Mouse (Mus musculus) gastrocnemius, adult 2 months (tissue): ENCODE measurements around the gene Aldh1l1. TPM values are rescaled to one million over a fixed set of nuclear protein-coding genes. Genes with fewer than 3 reads are reported as not detected.

Source experiments
- DNase-seq: peaks from one replicate; pipeline ENCODE4 v3.0.0; 2022
- H3K27ac ChIP-seq: fragments of 200-600 bp; 2 replicates; pipeline ENCODE4 v1.8.1; 2022; ENCODE audit warnings: mild to moderate bottlenecking
- H3K4me3 ChIP-seq: fragments of 200-600 bp; 2 replicates; pipeline ENCODE4 v1.8.1; 2022; ENCODE audit warnings: mild to moderate bottlenecking, moderate library complexity
- CTCF ChIP-seq: fragments of 200-600 bp; IDR thresholded peaks from 2 replicates; pipeline ENCODE4 v1.8.1; 2022; ENCODE audit warnings: antibody characterized with exemption, mild to moderate bottlenecking, moderate library complexity
- intact Hi-C: fragments of 180-260 bp; cut with DNase I; formaldehyde crosslinking; loops from one replicate; pipeline ENCODE4 v1.15.1; 2025
- long read RNA-seq, 2 experiments: library from polyadenylated mRNA; stranded (forward); transcript quantifications; one replicate each; pipeline ENCODE4 v2.0.0; 2021
- total RNA-seq, 2 experiments: library from RNA; stranded (reverse); gene quantifications; 2 replicates each; pipeline ENCODE4 v1.2.3; 2021

The Aldh1l1 gene
- 1 to 10 TPM; 3.6 to 5.3 TPM for total RNA-seq
- long read RNA-seq, experiment 1, full-length matches to known transcripts = 6 of 10 reads
- long read RNA-seq, experiment 1, partial matches to known transcripts = 1 of 10 reads
- long read RNA-seq, experiment 1, other reads (novel, unspliced or antisense) = 3 of 10 reads
- long read RNA-seq, experiment 2, full-length matches to known transcripts = 9 of 10 reads
- long read RNA-seq, experiment 2, partial matches to known transcripts = 0 of 10 reads
- long read RNA-seq, experiment 2, other reads (novel, unspliced or antisense) = 1 of 10 reads

DNA sequence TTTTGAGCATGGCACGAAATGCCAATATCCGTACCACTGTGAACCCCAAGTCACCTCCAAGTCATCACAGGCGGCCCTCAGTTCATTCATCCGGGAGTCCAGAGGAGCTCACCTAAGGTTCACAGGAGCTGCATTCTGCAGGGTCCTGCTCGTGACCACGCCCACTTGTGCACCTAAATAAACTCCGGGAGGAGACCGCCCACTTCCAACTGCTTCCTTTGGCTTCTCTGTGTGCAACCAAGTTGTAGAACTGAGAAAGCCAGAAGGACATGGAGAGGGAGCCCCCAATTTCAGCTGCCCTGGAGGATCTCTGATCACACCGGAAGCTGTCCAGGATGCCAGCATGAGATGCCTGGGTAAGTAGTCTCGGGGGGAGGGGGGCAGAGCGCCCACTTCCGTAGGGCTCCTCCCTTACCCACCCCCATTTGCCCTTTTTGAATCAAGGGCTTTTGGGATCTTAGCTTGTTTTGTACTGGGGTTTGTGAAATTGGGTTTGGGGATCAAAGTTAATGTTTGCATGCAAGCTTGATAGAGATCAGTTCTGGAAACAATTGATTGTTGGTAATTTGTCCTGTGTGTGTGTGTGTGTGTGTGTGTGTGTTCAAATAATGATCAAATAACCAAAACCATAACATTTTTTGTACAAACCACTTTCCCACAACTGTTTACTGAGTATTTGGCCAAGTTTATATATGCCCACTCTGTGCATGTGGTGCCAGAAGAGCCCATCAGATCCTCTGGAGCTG lies at the start of gene Aldh1l1:
TSS of gene Aldh1l1 (plus strand) at position 252 of the 746 bp plus-strand sequence.
- Histone ChIP-seq H3K27ac (peak within 1 kb of the TSS; percentile 68; the same call in 1 of the 2 replicates), H3K4me3 (no peak within 1 kb of the TSS)
- intact Hi-C loops = no loop called here
- no peak for DNase-seq
- no peak for TF ChIP-seq CTCF

DNA sequence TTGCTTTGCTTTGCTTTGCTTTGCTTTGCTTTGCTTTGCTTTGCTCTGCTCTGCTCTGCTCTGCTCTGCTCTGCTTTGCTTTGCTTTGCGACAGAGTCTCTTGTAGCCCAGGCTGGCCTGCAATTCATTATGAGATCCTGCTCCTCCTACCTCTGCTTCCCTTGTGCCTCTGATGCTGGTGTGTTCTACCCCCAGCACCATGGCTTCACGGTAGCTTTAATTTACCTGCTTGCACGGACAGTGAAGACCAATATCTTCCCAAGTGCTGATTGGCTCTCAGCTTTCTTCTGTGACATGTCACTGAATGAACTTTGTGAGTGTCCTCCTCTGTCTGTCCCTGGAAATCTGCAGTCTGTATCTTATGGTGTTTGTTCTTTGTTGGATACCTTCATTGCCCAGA lies 49.2 kb upstream of the Aldh1l1 start:
- Histone ChIP-seq H3K27ac (no peak overlapping the region), H3K4me3 (no peak overlapping the region)
- no peak for TF ChIP-seq CTCF
- intact Hi-C loops = no loop called here
- no peak for DNase-seq

DNA sequence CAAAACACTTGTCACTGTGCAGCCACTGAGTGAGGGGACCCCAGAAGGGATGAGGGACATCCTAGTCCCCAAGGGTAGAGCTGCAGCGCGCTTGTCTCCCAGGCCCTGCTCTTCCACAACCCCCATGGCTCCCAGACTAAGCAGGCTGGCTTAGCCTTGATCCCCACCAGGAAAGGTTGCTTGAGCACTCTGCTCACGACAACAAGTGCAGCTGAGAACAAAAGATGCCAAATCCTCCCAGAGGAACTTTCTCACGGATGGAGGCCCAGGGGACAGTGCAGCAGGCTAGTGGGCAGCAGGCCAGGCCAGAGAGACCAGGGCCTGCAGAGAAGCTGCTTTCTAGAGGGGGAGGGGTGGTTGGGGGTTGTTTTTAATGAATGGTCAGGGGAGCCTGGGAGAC lies 39.3 kb upstream of the Aldh1l1 start:
- TF ChIP-seq CTCF = no peak
- H3K27ac ChIP-seq = no peak overlapping the region
- DNase-seq = no peak
- no peak overlapping the region for H3K4me3 ChIP-seq
- intact Hi-C loops = loop anchor here (5.0 kb wide), 2 partner anchors 90 to 130 kb away; no protein-coding TSS in a partner anchor

DNA sequence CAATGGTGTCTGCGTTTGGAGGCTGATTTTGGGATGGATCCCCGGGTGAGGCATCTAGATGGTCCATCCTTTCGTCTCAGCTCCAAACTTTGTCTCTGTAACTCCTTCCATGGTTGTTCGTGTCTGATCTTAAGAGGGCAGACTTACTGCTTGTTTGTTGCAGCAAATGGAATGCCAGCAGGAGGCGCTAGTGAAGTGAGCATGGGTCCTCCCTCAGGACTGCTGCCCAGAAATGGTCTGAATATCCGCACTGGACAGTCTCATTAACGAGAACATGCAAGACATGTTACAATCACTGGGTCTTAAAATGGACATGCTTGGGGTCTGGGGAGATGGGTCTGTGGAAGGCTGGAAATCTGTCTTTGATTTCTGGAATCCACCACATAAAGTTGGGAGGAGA lies 36.0 kb upstream of the Aldh1l1 start:
- TF ChIP-seq CTCF = peak; percentile 97
- intact Hi-C loops = loop anchor here (1.0 kb wide), 1 partner anchor 65 kb away; no protein-coding TSS in a partner anchor
- peak overlapping the region; percentile 58 for H3K4me3 ChIP-seq
- H3K27ac ChIP-seq = peak overlapping the region; percentile 86
- DNase-seq = peak; percentile 94

DNA sequence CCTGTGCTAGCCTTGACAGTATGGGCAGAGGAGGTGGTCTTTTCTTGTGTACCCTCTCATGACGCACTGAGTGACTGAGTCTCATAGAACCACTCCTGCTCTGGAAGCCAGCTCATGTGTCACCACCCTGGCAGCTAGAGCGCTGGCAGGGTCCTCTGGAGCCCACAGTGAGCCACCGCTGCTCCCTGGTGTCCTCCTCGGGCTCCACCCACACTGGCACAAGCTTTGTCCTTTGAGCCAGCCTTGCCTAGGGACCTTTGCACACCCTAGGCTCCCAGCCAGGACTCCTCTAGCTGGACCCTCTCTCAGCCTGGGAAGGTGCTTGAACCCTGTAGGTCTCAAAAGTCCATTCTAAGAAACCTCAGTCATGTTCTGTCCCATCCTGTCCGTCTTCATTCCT lies 35.5 kb upstream of the Aldh1l1 start:
- intact Hi-C loops = loop anchor here (1.0 kb wide), 1 partner anchor 65 kb away; no protein-coding TSS in a partner anchor
- peak; percentile 92 for DNase-seq
- peak overlapping the region; percentile 86 for H3K27ac ChIP-seq
- H3K4me3 ChIP-seq = peak overlapping the region; percentile 58
- no peak for TF ChIP-seq CTCF

DNA sequence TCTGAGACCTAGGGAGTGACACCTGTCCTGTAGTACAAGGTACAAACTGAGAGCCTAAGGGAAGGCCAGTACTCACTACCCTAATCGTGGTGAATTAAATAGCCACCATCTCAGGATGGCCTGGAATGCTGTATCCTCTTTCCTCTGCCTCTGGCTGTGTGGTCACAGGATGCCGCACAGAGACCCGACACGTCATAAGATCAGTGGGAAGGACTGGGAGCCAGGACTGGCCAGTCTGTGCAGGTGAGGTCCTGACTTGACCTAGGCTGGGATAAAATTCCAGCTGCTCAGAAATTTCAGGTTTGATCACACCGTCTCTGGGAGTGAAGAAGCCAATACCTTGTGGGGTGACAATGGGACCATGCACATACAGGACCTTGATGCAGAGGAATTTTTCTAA lies 34.7 kb upstream of the Aldh1l1 start:
- DNase-seq = peak; percentile 4
- no peak for TF ChIP-seq CTCF
- Histone ChIP-seq H3K4me3 (no peak overlapping the region), H3K27ac (peak overlapping the region; percentile 86)
- intact Hi-C loops = no loop called here

DNA sequence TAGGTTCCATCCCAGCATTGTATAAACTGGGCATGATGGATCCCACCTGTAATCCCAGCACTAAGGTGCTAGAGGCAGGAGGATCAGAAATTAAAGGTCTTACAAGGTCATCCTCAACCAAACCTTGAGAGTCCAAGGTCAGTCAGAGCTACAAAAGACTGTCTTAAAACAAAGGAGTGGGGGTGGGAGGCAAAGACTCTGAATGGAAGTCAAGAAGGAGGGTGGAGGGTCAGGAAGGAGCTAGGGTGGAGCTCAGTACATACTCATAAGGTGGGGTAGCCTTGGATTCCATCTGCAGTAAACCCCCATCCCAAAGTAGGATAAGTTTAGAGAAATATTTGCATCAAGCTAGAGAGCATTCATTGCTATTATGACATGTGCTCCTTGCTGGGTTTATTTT lies 33.6 kb upstream of the Aldh1l1 start:
- Histone ChIP-seq H3K27ac (no peak overlapping the region), H3K4me3 (no peak overlapping the region)
- intact Hi-C loops = no loop called here
- peak; percentile 2 for DNase-seq
- TF ChIP-seq CTCF = no peak

DNA sequence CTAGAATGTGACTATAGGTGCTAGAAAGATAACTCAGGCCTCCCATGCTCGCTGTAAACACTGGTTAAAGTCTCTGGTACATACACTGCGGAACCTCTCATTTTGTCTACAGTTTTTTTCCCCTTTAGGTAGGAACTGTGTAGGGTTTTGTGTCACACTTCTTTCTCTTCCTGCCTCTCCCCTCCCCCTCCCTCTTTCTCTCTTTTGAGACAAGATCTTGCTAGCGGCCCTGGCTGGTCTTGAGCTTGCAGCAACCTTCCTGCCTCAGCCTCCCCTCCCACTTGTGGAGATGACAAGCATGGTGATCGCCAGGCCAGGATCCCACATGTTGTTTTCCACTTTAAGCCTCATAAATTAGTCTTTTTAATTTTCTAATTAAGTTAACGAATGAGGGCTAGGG lies 32.5 kb upstream of the Aldh1l1 start:
- DNase-seq = no peak
- TF ChIP-seq CTCF = no peak
- no peak overlapping the region for H3K4me3 ChIP-seq
- intact Hi-C loops = no loop called here
- no peak overlapping the region for H3K27ac ChIP-seq

DNA sequence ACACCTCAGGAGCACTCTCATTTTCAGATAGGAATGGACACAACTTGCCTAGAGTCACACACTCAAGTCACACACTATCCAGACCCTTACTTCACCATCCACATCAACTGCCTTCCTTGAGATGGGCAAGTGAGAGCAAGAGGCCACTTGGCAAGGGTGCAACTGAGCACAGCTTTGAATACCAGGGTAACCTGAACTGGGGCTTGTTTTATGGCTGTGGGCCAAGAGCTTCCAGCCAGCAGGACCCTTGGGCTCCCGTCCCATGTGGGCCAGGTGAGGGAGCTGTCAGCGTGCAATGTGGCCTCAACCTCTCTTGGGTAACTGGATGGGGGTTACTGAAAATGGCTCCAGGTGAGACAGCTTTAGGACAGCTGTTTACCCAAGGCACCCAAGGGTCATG lies 28.8 kb upstream of the Aldh1l1 start:
- Histone ChIP-seq H3K4me3 (no peak overlapping the region), H3K27ac (no peak overlapping the region)
- intact Hi-C loops = no loop called here
- TF ChIP-seq CTCF = no peak
- peak; percentile 23 for DNase-seq

DNA sequence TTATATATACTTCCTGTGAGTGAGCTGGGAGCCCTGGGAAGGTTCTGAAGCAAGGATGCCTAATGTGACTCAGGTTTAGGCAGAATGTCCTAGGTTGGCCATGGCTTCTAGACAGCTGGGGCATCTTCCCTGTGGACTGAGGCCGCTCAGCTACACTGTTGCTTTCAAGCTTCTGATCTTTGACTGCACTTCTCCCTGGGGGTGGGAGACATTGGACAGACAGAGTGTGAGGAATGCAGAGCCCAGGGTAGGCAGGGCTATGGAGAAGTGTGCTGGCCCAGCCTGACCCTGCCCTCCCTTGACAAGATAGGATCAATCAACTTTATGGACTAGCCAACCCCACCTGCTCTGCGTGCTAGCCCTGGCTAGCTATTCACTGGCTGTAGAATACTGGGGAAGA lies 25.0 kb upstream of the Aldh1l1 start:
- peak overlapping the region; percentile 99 for H3K4me3 ChIP-seq
- H3K27ac ChIP-seq = peak overlapping the region; percentile 100
- intact Hi-C loops = loop anchor here (5.0 kb wide), 1 partner anchor 141 kb away; the partner anchor contains the start of gene Slc41a3
- TF ChIP-seq CTCF = no peak
- DNase-seq = no peak

DNA sequence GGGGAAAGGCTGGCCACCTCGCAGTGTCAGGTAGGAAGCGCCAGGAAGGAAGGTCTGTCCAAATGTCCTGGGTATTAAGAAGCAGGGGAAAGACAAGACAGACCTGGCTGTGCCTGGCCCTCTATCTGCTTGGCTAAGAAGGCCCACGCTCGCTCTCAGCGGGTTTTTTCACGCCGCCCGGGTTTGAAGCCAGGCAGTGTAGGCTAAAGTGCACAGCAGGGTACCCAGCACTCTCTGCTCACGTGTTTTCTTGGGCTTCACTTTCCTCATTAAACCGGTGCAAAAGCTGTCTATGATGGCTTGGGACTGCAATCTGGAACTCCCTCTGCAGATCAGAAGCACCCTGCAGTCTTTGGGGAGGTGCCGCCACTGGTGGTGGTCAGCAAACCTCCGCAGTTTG lies 24.5 kb upstream of the Aldh1l1 start:
- Histone ChIP-seq H3K4me3 (peak overlapping the region; percentile 99), H3K27ac (peak overlapping the region; percentile 100)
- no peak for TF ChIP-seq CTCF
- intact Hi-C loops = loop anchor here (5.0 kb wide), 1 partner anchor 141 kb away; the partner anchor contains the start of gene Slc41a3
- no peak for DNase-seq

DNA sequence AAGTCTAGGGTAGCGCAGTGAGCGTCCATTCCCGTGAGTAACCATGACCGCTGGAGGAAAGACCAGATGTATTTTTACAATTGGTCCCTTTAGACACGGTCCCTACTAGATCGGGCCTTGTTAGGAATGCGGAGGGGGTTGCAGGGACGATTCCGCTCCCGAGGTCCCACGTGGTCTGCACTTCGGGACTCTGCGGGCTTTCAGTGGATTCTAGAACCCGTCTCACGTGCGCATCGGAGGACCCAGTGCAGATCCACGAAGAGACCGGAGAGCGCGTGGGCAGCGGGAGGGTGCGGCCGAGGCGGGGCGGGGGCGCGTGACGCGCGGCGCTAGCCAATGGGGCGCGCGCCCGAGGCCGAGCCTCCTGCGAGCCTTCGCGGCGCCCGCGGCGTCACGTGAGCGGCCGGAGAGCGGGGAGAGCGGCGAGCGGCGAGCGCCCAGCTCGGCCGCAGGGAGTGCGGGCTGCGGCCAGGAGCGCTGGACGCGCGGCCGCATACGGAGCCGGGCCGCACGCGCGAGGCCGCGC lies 24.0 kb upstream of the Aldh1l1 start, which contains the start of gene Klf15:
TSS of gene Klf15 (plus strand) at position 396 of the 526 bp plus-strand sequence.
- H3K27ac ChIP-seq = peak within 1 kb of the TSS; percentile 100
- DNase-seq = peak; percentile 95
- TF ChIP-seq CTCF = no peak
- intact Hi-C loops = loop anchor here (5.0 kb wide), 1 partner anchor 140 kb away; the partner anchor contains the start of gene Slc41a3
- peak within 1 kb of the TSS; percentile 99 for H3K4me3 ChIP-seq

DNA sequence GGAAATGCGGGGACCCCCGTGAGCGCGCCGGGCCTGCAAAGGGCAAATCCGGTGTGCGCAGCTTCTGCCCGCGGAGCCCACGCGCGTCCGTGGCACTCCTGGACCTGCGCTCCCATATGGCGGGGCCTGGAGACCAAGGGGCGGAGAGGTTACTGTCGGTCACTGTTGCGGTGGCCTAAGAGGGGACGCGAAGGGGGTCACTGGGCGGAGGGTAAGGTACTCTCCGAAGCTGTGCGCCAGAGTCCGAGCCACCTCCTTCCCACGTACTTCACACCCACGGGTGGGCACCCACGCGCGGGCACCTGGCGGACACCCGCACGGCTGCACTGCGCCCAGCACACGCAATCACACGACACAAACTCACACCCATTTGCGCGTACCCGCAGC lies 23.4 kb upstream of the Aldh1l1 start:
- Histone ChIP-seq H3K27ac (peak overlapping the region; percentile 100), H3K4me3 (peak overlapping the region; percentile 99)
- intact Hi-C loops = loop anchor here (1.0 to 5.0 kb wide), 2 partner anchors 45 to 139 kb away; partner anchors contain the start of gene Slc41a3
- TF ChIP-seq CTCF = no peak
- peak; percentile 71 for DNase-seq
